ENCODE assay signal across 10 mouse cellular contexts in the genomic region with DNA sequence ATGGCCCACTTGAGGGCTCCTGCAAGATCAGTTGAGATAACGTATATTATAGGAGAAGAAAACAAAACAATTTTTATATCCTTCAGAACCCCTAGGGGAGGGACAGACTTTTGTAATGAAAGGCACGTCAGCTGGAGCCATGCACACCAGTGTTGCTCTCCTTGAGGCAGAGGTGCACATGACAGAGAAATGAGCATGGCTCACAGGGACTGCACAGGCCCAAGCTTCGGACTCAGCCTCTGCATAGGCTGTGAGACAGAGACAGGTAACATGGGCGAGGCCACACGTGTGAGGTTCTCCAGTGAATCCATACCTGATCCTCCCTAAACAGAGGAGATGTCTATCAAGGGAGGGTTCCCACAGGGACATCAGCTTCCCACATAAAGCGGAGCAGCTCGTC. TPM values are rescaled to one million over a fixed set of nuclear protein-coding genes. Genes with fewer than 3 reads are reported as not detected.
A peak's percentile ranks its signal among the peaks of the same experiment; 100 is the strongest.
DNase-seq lines count a peak whose midpoint lies in the region; ATAC-seq and TF ChIP-seq lines count a peak whose summit lies in the region.
"Had no signal": no experiment of that assay in that cellular context is flagged by ENCODE, and none has a peak within 500 bp of the region (broad histone marks: within the 10 kb centered on the region; RNA-seq: fewer than 3 reads in every experiment).

No protein-coding gene starts in this region.

- TF ChIP-seq CTCF in kidney, adult 2 months (conservative IDR thresholded peaks at IDR 0.05; ENCODE audit: insufficient read depth, insufficient read length, low read depth, low read length) = no peak
- no peak for TF ChIP-seq CTCF in cerebellum, adult 2 months (IDR thresholded peaks at IDR 0.05; ENCODE audit: borderline replicate concordance, insufficient read depth, low read depth, low read length)

- H3K4me2 ChIP-seq in embryonic facial prominence, embryonic 13.5 days = peak overlapping the region; percentile 37
- no peak overlapping the region for H3K4me2 ChIP-seq in hindbrain, embryonic 12.5 days (replicated peaks)
- no peak overlapping the region for H3K4me2 ChIP-seq in midbrain, embryonic 12.5 days (replicated peaks)

- H3K9ac ChIP-seq in embryonic facial prominence, embryonic 13.5 days = no peak overlapping the region; the same call in 1 of the 2 replicates
- H3K9ac ChIP-seq in hindbrain, embryonic 12.5 days = no peak overlapping the region
- H3K9ac ChIP-seq in midbrain, embryonic 12.5 days (replicated peaks) = no peak overlapping the region

- peaks cover 20% of the 10 kb centered on the region for H3K4me1 ChIP-seq in kidney, adult 2 months (ENCODE audit: control insufficient read depth, insufficient read depth, low read length)
- H3K4me1 ChIP-seq in embryonic facial prominence, embryonic 13.5 days = peaks cover 40% of the 10 kb centered on the region
- peaks cover 28% of the 10 kb centered on the region for H3K4me1 ChIP-seq in hindbrain, embryonic 12.5 days
- H3K4me1 ChIP-seq in midbrain, embryonic 12.5 days = peaks cover 29% of the 10 kb centered on the region
- peaks cover 41% of the 10 kb centered on the region for H3K4me1 ChIP-seq in cerebellum, adult 2 months (ENCODE audit: control insufficient read depth, insufficient read depth, low read length)

- no peaks in the 10 kb centered on the region for H3K9me3 ChIP-seq in embryonic facial prominence, embryonic 13.5 days
- no peaks in the 10 kb centered on the region for H3K9me3 ChIP-seq in hindbrain, embryonic 12.5 days (replicated peaks)
- H3K9me3 ChIP-seq in midbrain, embryonic 12.5 days = no peaks in the 10 kb centered on the region

- no peak for TF ChIP-seq POLR2A in kidney, adult 2 months (IDR thresholded peaks at IDR 0.05; ENCODE audit: low read depth, low read length)
- TF ChIP-seq POLR2A in cerebellum, adult 2 months (IDR thresholded peaks at IDR 0.05; ENCODE audit: borderline replicate concordance, insufficient read depth, low read length) = no peak

- no peak for DNase-seq in kidney, adult 2 months
- DNase-seq in kidney, postnatal 36 days = no peak
- DNase-seq in gastrocnemius, postnatal 4 days (ENCODE audit: low spot score in 2 of 2) = no peak
- no peak for DNase-seq in cerebellum, adult 11 months
- no peak for DNase-seq in cerebellum, adult 2 months
- DNase-seq: right cerebral cortex, postnatal 25 days had no signal

- 71% methylated on average over 7 of the region's 7 CpGs for WGBS in kidney, adult 2 months
- 61% methylated on average over 7 of the region's 7 CpGs for whole genome bisulfite sequencing in embryonic facial prominence, embryonic 13.5 days
- WGBS in hindbrain, embryonic 12.5 days = 73% methylated on average over 7 of the region's 7 CpGs
- 77% methylated on average over 7 of the region's 7 CpGs for WGBS in midbrain, embryonic 12.5 days
- 85% methylated on average over 7 of the region's 7 CpGs for WGBS in cerebellum, adult 2 months

- no peaks in the 10 kb centered on the region for H3K27me3 ChIP-seq in kidney, adult 2 months (replicated peaks; ENCODE audit: control insufficient read depth, insufficient read depth, low read length)
- no peaks in the 10 kb centered on the region for H3K27me3 ChIP-seq in embryonic facial prominence, embryonic 13.5 days
- H3K27me3 ChIP-seq in hindbrain, embryonic 12.5 days = no peaks in the 10 kb centered on the region
- H3K27me3 ChIP-seq in midbrain, embryonic 12.5 days = peaks cover 11% of the 10 kb centered on the region; the same call in 1 of the 2 replicates
- no peaks in the 10 kb centered on the region for H3K27me3 ChIP-seq in cerebellum, adult 2 months (ENCODE audit: control insufficient read depth, insufficient read depth, low read length)

- ATAC-seq in embryonic facial prominence, embryonic 13.5 days (ENCODE audit: insufficient number of reproducible peaks, insufficient read depth, low FRiP score, low TSS enrichment, low read depth) = no peak
- 0 out of 2 replicates have a peak, but pooled peaks have one; percentile 26 for ATAC-seq in hindbrain, embryonic 12.5 days (ENCODE audit: low FRiP score)
- peak; percentile 20; the same call in 1 of the 2 replicates for ATAC-seq in midbrain, embryonic 12.5 days (ENCODE audit: low FRiP score, low read depth)
- ATAC-seq: inflammation-experienced regulatory T-cells, adult 6 months had no signal

- H3K4me3 ChIP-seq in kidney, adult 2 months (ENCODE audit: insufficient read depth, low read depth, low read length) = no peak overlapping the region
- H3K4me3 ChIP-seq in embryonic facial prominence, embryonic 13.5 days = no peak overlapping the region
- no peak overlapping the region for H3K4me3 ChIP-seq in hindbrain, embryonic 12.5 days
- H3K4me3 ChIP-seq in midbrain, embryonic 12.5 days = no peak overlapping the region
- H3K4me3 ChIP-seq in cerebellum, adult 2 months (replicated peaks; ENCODE audit: insufficient read depth, low read depth, low read length) = no peak overlapping the region

- peak overlapping the region; percentile 85 for H3K27ac ChIP-seq in kidney, adult 2 months (ENCODE audit: insufficient read depth, low read depth, low read length)
- peak overlapping the region; percentile 60 for H3K27ac ChIP-seq in embryonic facial prominence, embryonic 13.5 days
- peak overlapping the region; percentile 64; the same call in 1 of the 2 replicates for H3K27ac ChIP-seq in hindbrain, embryonic 12.5 days
- H3K27ac ChIP-seq in midbrain, embryonic 12.5 days (replicated peaks) = no peak overlapping the region
- no peak overlapping the region for H3K27ac ChIP-seq in cerebellum, adult 2 months (ENCODE audit: insufficient read depth, low read length)

- no peaks in the 10 kb centered on the region for H3K36me3 ChIP-seq in kidney, adult 2 months (ENCODE audit: control insufficient read depth, insufficient read depth, low read length)
- H3K36me3 ChIP-seq in embryonic facial prominence, embryonic 13.5 days = peaks cover 38% of the 10 kb centered on the region
- peaks cover 5% of the 10 kb centered on the region; the same call in 1 of the 2 replicates for H3K36me3 ChIP-seq in hindbrain, embryonic 12.5 days
- H3K36me3 ChIP-seq in midbrain, embryonic 12.5 days = no peaks in the 10 kb centered on the region

RNA-seq across cellular contexts. Expression of gene Wdsub1, which starts 52.7 kb away (rescaled TPM):
- 65.6 and 74.6 TPM in 2 replicates for polyA plus RNA-seq in kidney, adult 2 months (2012; rRNA removed)
- 44.1 and 45.8 TPM in 2 replicates for polyA plus RNA-seq in embryonic facial prominence, embryonic 13.5 days (2015; fragmentation: Nextera tagmentation; extraction: Ambion mirVana)
- polyA plus RNA-seq in hindbrain, embryonic 12.5 days (2016; fragmentation: Nextera tagmentation; extraction: Ambion mirVana) = 17.4 and 21.7 TPM in 2 replicates
- polyA plus RNA-seq in midbrain, embryonic 12.5 days (2016; fragmentation: Nextera tagmentation; extraction: Ambion mirVana) = 16.1 and 17.6 TPM in 2 replicates
- 10 to 100 TPM; 24.3 to 25.3 TPM for total RNA-seq in gastrocnemius, postnatal 4 days (2021)
- polyA plus RNA-seq in cerebellum, adult 2 months (2012; rRNA removed) = 28.9 and 31.9 TPM in 2 replicates

Comparison
In these comparisons a context has a peak if more than half of its experiments do, and no peak if none do; other contexts are left out.
1. H3K27ac ChIP-seq: peak in kidney, adult 2 months (single experiment), embryonic facial prominence, embryonic 13.5 days (single experiment) and hindbrain, embryonic 12.5 days (single experiment); none in midbrain, embryonic 12.5 days (single experiment) and cerebellum, adult 2 months (single experiment).